Mouse (Mus musculus): ENCODE results near the gene Gm13178.

Gm13178 gene

GRCm38 (mm10) chr4:144721304-144721703, at the start of gene Gm13178:
Gene Gm13178 (minus strand): TSS chr4:144721404.
- DNase-seq (ENCODE audit: low read depth): no peak

GRCm38 (mm10) chr4:144765722-144766121, 44.5 kb upstream of the Gm13178 start:
- peak; percentile 0 for DNase-seq (ENCODE audit: low read depth)

- no peak for DNase-seq (ENCODE audit: low read depth)
Observed at GRCm38 (mm10) chr4:144749139-144749538, 27.9 kb upstream of the Gm13178 start.

GRCm38 (mm10) chr4:144719691-144720090, 1.5 kb downstream of the Gm13178 start:
- no peak for DNase-seq (ENCODE audit: low read depth)

- DNase-seq (ENCODE audit: low read depth): no peak
Observed at GRCm38 (mm10) chr4:144718288-144718687, 2.9 kb downstream of the Gm13178 start.

GRCm38 (mm10) chr4:144686268-144686667, 34.9 kb downstream of the Gm13178 start, which contains the start of gene Gm436:
Gene Gm436 (minus strand): TSS chr4:144686368.
- no peak for DNase-seq (ENCODE audit: low read depth)
